Mouse (Mus musculus): ENCODE results near the gene H2afj. TPM values are rescaled to one million over a fixed set of nuclear protein-coding genes. Genes with fewer than 3 reads are reported as not detected.

Gene H2afj
- polyA plus RNA-seq, 1 experiment from 2014 or later, result 75.2 TPM

GRCm38 (mm10) chr6:136827116-136827515 is 19.1 kb downstream of the H2afj start:
- peak overlapping the region; percentile 99 for H3K9ac ChIP-seq
- peak overlapping the region; percentile 100 for H3K4me3 ChIP-seq
- peak overlapping the region; percentile 88; the same call in 1 of the 2 replicates for H3K27ac ChIP-seq (replicated peaks)
- H3K9me3 ChIP-seq, result no peaks in the 10 kb centered on the region
- WGBS, result 9% methylated on average over 7 of the region's 7 CpGs
- peaks cover 18% of the 10 kb centered on the region for H3K4me1 ChIP-seq
- peaks cover 33% of the 10 kb centered on the region for H3K36me3 ChIP-seq
- peaks cover 5% of the 10 kb centered on the region; the same call in 1 of the 2 replicates for H3K27me3 ChIP-seq (replicated peaks)
- no peak for ATAC-seq (ENCODE audit: extremely low read depth, insufficient number of reproducible peaks, low FRiP score, low TSS enrichment)
- H3K4me2 ChIP-seq, result peak overlapping the region; percentile 91

GRCm38 (mm10) chr6:136827516-136827880 is 19.5 kb downstream of the H2afj start, which contains the start of gene BC049715:
Gene BC049715, plus strand, starts transcription at chr6:136827626.
- ATAC-seq (ENCODE audit: extremely low read depth, insufficient number of reproducible peaks, low FRiP score, low TSS enrichment), result peak; percentile 45; the same call in 1 of the 2 replicates
- Histone ChIP-seq H3K27ac (replicated peaks) (peak within 1 kb of the TSS; percentile 88), H3K4me3 (peak within 1 kb of the TSS; percentile 100), H3K27me3 (replicated peaks) (peaks cover 5% of the 10 kb centered on the region; the same call in 1 of the 2 replicates), H3K9me3 (no peaks in the 10 kb centered on the region), H3K4me1 (peaks cover 18% of the 10 kb centered on the region), H3K36me3 (peaks cover 29% of the 10 kb centered on the region), H3K4me2 (peak within 1 kb of the TSS; percentile 91), H3K9ac (peak within 1 kb of the TSS; percentile 99)
- WGBS, result under 1% methylated on average over 34 of the region's 34 CpGs

GRCm38 (mm10) chr6:136827881-136828561 is 20.0 kb downstream of the H2afj start, which contains the start of gene Wbp11:
Gene Wbp11, minus strand, starts transcription at chr6:136828233.
- Histone ChIP-seq H3K36me3 (peaks cover 24% of the 10 kb centered on the region), H3K27ac (replicated peaks) (peak within 1 kb of the TSS; percentile 88), H3K9me3 (no peaks in the 10 kb centered on the region), H3K9ac (peak within 1 kb of the TSS; percentile 99), H3K4me1 (peaks cover 18% of the 10 kb centered on the region), H3K4me3 (peak within 1 kb of the TSS; percentile 100), H3K4me2 (peak within 1 kb of the TSS; percentile 91), H3K27me3 (replicated peaks) (peaks cover 5% of the 10 kb centered on the region; the same call in 1 of the 2 replicates)
- peak; percentile 100 for ATAC-seq (ENCODE audit: extremely low read depth, insufficient number of reproducible peaks, low FRiP score, low TSS enrichment)
- WGBS, result under 1% methylated on average over 45 of the region's 45 CpGs

GRCm38 (mm10) chr6:136828681-136829080 is 20.6 kb downstream of the H2afj start:
- Histone ChIP-seq H3K4me2 (peak overlapping the region; percentile 66), H3K36me3 (peaks cover 21% of the 10 kb centered on the region), H3K27me3 (replicated peaks) (peaks cover 5% of the 10 kb centered on the region; the same call in 1 of the 2 replicates), H3K27ac (replicated peaks) (peak overlapping the region; percentile 74), H3K9ac (peak overlapping the region; percentile 72), H3K9me3 (no peaks in the 10 kb centered on the region), H3K4me3 (peak overlapping the region; percentile 100), H3K4me1 (peaks cover 18% of the 10 kb centered on the region)
- no peak for ATAC-seq (ENCODE audit: extremely low read depth, insufficient number of reproducible peaks, low FRiP score, low TSS enrichment)
- WGBS, result 33% methylated on average over 4 of the region's 4 CpGs

- Histone ChIP-seq H3K27me3 (replicated peaks) (peaks cover 5% of the 10 kb centered on the region; the same call in 1 of the 2 replicates), H3K4me1 (peaks cover 10% of the 10 kb centered on the region), H3K4me3 (no peak overlapping the region), H3K9ac (no peak overlapping the region), H3K4me2 (no peak overlapping the region), H3K9me3 (no peaks in the 10 kb centered on the region), H3K36me3 (no peaks in the 10 kb centered on the region), H3K27ac (replicated peaks) (no peak overlapping the region)
- ATAC-seq (ENCODE audit: extremely low read depth, insufficient number of reproducible peaks, low FRiP score, low TSS enrichment), result no peak
- 63% methylated on average over 5 of the region's 5 CpGs for WGBS
Measured at GRCm38 (mm10) chr6:136831712-136832111, 23.7 kb downstream of the H2afj start.

- Histone ChIP-seq H3K4me2 (no peak within 1 kb of the TSS), H3K27me3 (replicated peaks) (peaks cover 5% of the 10 kb centered on the region; the same call in 1 of the 2 replicates), H3K4me3 (no peak within 1 kb of the TSS), H3K36me3 (no peaks in the 10 kb centered on the region), H3K9me3 (no peaks in the 10 kb centered on the region), H3K9ac (no peak within 1 kb of the TSS), H3K4me1 (no peaks in the 10 kb centered on the region), H3K27ac (replicated peaks) (no peak within 1 kb of the TSS)
- 43% methylated on average over 4 of the region's 4 CpGs for WGBS
- ATAC-seq (ENCODE audit: extremely low read depth, insufficient number of reproducible peaks, low FRiP score, low TSS enrichment), result no peak
Measured at GRCm38 (mm10) chr6:136835352-136835751, 27.3 kb downstream of the H2afj start, which contains the start of gene Smco3. Gene Smco3, minus strand, starts transcription at chr6:136835452.

GRCm38 (mm10) chr6:136837323-136837722 is 29.3 kb downstream of the H2afj start:
- no peak for ATAC-seq (ENCODE audit: extremely low read depth, insufficient number of reproducible peaks, low FRiP score, low TSS enrichment)
- H3K4me3 ChIP-seq, result no peak overlapping the region
- H3K27me3 ChIP-seq (replicated peaks), result no peaks in the 10 kb centered on the region
- no peaks in the 10 kb centered on the region for H3K9me3 ChIP-seq
- no peak overlapping the region for H3K9ac ChIP-seq
- H3K4me1 ChIP-seq, result no peaks in the 10 kb centered on the region
- 67% methylated on average over 3 of the region's 3 CpGs for WGBS
- no peak overlapping the region for H3K27ac ChIP-seq (replicated peaks)
- H3K4me2 ChIP-seq, result no peak overlapping the region
- no peaks in the 10 kb centered on the region for H3K36me3 ChIP-seq

- Histone ChIP-seq H3K4me2 (no peak overlapping the region), H3K4me1 (0 out of 2 replicates have a peak, but pooled peaks cover 3% of the 10 kb centered on the region), H3K27me3 (replicated peaks) (no peaks in the 10 kb centered on the region), H3K9ac (no peak overlapping the region), H3K36me3 (peaks cover 17% of the 10 kb centered on the region), H3K9me3 (no peaks in the 10 kb centered on the region), H3K27ac (replicated peaks) (no peak overlapping the region), H3K4me3 (no peak overlapping the region)
- ATAC-seq (ENCODE audit: extremely low read depth, insufficient number of reproducible peaks, low FRiP score, low TSS enrichment), result no peak
- 62% methylated on average over 2 of the region's 2 CpGs for WGBS
Measured at GRCm38 (mm10) chr6:136844903-136845302, 36.9 kb downstream of the H2afj start.

GRCm38 (mm10) chr6:136845706-136846480 is 37.8 kb downstream of the H2afj start:
- Histone ChIP-seq H3K36me3 (peaks cover 17% of the 10 kb centered on the region), H3K9ac (no peak overlapping the region), H3K27ac (replicated peaks) (no peak overlapping the region), H3K9me3 (no peaks in the 10 kb centered on the region), H3K27me3 (replicated peaks) (no peaks in the 10 kb centered on the region), H3K4me3 (no peak overlapping the region), H3K4me2 (no peak overlapping the region), H3K4me1 (0 out of 2 replicates have a peak, but pooled peaks cover 9% of the 10 kb centered on the region)
- WGBS, result 69% methylated on average over 5 of the region's 5 CpGs
- ATAC-seq (ENCODE audit: extremely low read depth, insufficient number of reproducible peaks, low FRiP score, low TSS enrichment), result no peak

- no peak for ATAC-seq (ENCODE audit: extremely low read depth, insufficient number of reproducible peaks, low FRiP score, low TSS enrichment)
- 91% methylated on average over 3 of the region's 3 CpGs for WGBS
- Histone ChIP-seq H3K27ac (replicated peaks) (no peak overlapping the region), H3K4me2 (no peak overlapping the region), H3K4me1 (peaks cover 11% of the 10 kb centered on the region; the same call in 1 of the 2 replicates), H3K9ac (no peak overlapping the region), H3K9me3 (no peaks in the 10 kb centered on the region), H3K27me3 (replicated peaks) (no peaks in the 10 kb centered on the region), H3K36me3 (peaks cover 24% of the 10 kb centered on the region), H3K4me3 (no peak overlapping the region)
Measured at GRCm38 (mm10) chr6:136847267-136847666, 39.2 kb downstream of the H2afj start.

- H3K9me3 ChIP-seq, result no peaks in the 10 kb centered on the region
Measured at GRCm38 (mm10) chr6:136847790-136848189, 39.7 kb downstream of the H2afj start.

More at GRCm38 (mm10) chr6:136847790-136848189, 39.7 kb downstream of the H2afj start:
- Histone ChIP-seq H3K27ac (replicated peaks) (no peak overlapping the region), H3K4me2 (no peak overlapping the region), H3K4me1 (peaks cover 17% of the 10 kb centered on the region), H3K27me3 (replicated peaks) (no peaks in the 10 kb centered on the region), H3K9ac (no peak overlapping the region), H3K4me3 (no peak overlapping the region), H3K36me3 (peaks cover 24% of the 10 kb centered on the region)
- WGBS, result 16% methylated on average over 2 of the region's 2 CpGs
- ATAC-seq (ENCODE audit: extremely low read depth, insufficient number of reproducible peaks, low FRiP score, low TSS enrichment), result no peak

All from heart, embryonic 13.5 days (tissue).